Mouse (Mus musculus) forebrain, embryonic 14.5 days (tissue): Measurements from ENCODE around the gene Gm15217. TPM values are rescaled to one million over a fixed set of nuclear protein-coding genes. Genes with fewer than 3 reads are reported as not detected.

Experiments used
- ATAC-seq: fragments of 200-750 bp; cut with Nextera tagmentation; 2 replicates; pipeline ENCODE4 v1.8.0; 2017; ENCODE audit warnings: mild to moderate bottlenecking, moderate library complexity
- DNase-seq: peaks from one replicate; pipeline ENCODE4 v3.0.0-alpha.2; 2015; ENCODE audit warnings: low spot score
- H3K27ac ChIP-seq: fragments of 300-500 bp; sonication (generic); 2 replicates; pipeline ENCODE4 v1.5.1; 2014; ENCODE audit warnings: low read depth, mild to moderate bottlenecking, control low read depth, low read length, moderate library complexity
- H3K27me3 ChIP-seq: fragments of 300-500 bp; sonication (generic); replicated peaks from 2 replicates; pipeline ENCODE4 v1.6.1; 2014; ENCODE audit warnings: low read length, control low read depth, mixed read lengths; ENCODE audit not compliant: control insufficient read depth, insufficient read depth
- H3K36me3 ChIP-seq: fragments of 300-500 bp; sonication (generic); 2 replicates; pipeline ENCODE4 v1.6.1; 2014; ENCODE audit warnings: low read length, control low read depth; ENCODE audit not compliant: control insufficient read depth, insufficient read depth
- H3K4me1 ChIP-seq: fragments of 300-500 bp; sonication (generic); 2 replicates; pipeline ENCODE4 v1.6.1; 2014; ENCODE audit warnings: antibody characterized with exemption, low read length, control low read depth; ENCODE audit not compliant: control insufficient read depth, insufficient read depth
- H3K4me2 ChIP-seq: fragments of 300-500 bp; sonication (generic); 2 replicates; pipeline ENCODE4 v1.6.1; 2014; ENCODE audit warnings: mild to moderate bottlenecking, control low read depth, low read length
- H3K4me3 ChIP-seq: fragments of 300-500 bp; sonication (generic); 2 replicates; pipeline ENCODE4 v1.5.1; 2014; ENCODE audit warnings: low read depth, low read length, control low read depth
- H3K9ac ChIP-seq: fragments of 300-500 bp; sonication (generic); 2 replicates; pipeline ENCODE4 v1.6.1; 2014; ENCODE audit warnings: mild to moderate bottlenecking, low read length, control low read depth, moderate library complexity
- H3K9me3 ChIP-seq: fragments of 300-500 bp; sonication (generic); replicated peaks from 2 replicates; pipeline ENCODE4 v1.6.1; 2016; ENCODE audit warnings: low read length, control low read depth, mixed read lengths; ENCODE audit not compliant: control insufficient read depth
- WGBS: fragments of 180-500 bp; shearing (Covaris S2); extraction: QIAGEN DNeasy Blood & Tissue Kit; methylation state at CpG from one replicate; pipeline ENCODE4 v1.1.7; 2014; 5-methylcytosine and 5-hydroxymethylcytosine counted together
- polyA plus RNA-seq: library from polyadenylated mRNA; unstranded; fragments of >200 nt; fragmentation: Nextera tagmentation; extraction: Ambion mirVana; gene quantifications from 2 replicates; pipeline ENCODE4 v1.2.1, GENCODE M21; 2014

Gm15217 gene
- polyA plus RNA-seq, 1 experiment from 2014 or later = not detected

DNA sequence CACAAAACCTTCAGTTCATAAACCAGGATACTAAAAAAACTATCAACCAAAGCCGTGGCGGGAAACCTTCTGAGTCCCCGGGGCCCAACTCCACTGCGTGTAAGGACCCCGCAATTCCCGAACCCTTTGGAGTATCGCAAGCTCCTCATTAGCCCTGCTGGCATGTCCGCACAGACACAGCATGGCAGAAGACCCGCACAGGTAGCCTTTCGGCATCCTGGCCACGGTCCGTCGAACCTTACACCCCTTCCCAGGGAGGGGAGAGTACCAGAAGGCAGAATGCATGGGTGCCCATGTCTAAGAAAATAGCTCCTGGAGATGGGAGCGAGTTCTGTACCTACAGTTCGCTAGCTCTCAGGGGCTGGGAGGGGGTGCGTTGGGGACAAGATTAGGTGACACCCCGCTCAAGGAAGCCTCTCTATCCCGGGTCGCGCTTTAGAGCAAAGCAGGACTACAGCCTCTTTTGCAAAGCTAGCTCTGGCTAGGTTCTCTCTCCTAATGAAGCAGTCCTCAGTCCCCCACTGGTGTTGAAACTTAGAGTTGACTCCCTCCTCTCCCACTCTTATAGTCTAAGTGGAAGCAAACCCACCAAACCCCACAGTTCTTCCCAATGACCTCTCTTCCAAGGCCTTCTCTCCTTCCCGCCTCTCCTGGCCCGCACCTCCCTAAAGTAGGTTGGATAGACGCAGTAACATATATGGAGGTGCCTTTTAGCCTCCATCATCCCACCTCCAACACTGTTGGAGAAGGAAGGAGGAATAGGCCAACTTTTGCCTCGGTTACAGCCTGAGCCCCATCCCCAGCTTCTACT lies 10.4 kb downstream of the Gm15217 start:
- 7% methylated on average over 24 of the region's 24 CpGs for WGBS
- H3K9me3 ChIP-seq = no peaks in the 10 kb centered on the region
- peaks cover 70% of the 10 kb centered on the region for H3K27me3 ChIP-seq
- DNase-seq (no peak), ATAC-seq (no peak)
- peak overlapping the region; percentile 16 for H3K4me3 ChIP-seq
- H3K4me2 ChIP-seq = peak overlapping the region; percentile 46
- H3K4me1 ChIP-seq = peaks cover 12% of the 10 kb centered on the region
- no peak overlapping the region for H3K9ac ChIP-seq
- no peaks in the 10 kb centered on the region for H3K36me3 ChIP-seq
- no peak overlapping the region for H3K27ac ChIP-seq

- H3K4me3 ChIP-seq = peak within 1 kb of the TSS; percentile 16
- H3K4me2 ChIP-seq = peak within 1 kb of the TSS; percentile 46
- H3K9me3 ChIP-seq = no peaks in the 10 kb centered on the region
- WGBS = under 1% methylated on average over 26 of the region's 26 CpGs
- H3K9ac ChIP-seq = no peak within 1 kb of the TSS
- H3K27ac ChIP-seq = no peak within 1 kb of the TSS
- H3K27me3 ChIP-seq = peaks cover 63% of the 10 kb centered on the region
- DNase-seq (no peak), ATAC-seq (0 out of 2 replicates have a peak, but pooled peaks have one; percentile 5)
- H3K4me1 ChIP-seq = peaks cover 12% of the 10 kb centered on the region
- H3K36me3 ChIP-seq = no peaks in the 10 kb centered on the region
These were observed 11.1 kb downstream of the Gm15217 start, which contains the start of gene Bmp4 for GRCm38 (mm10) chr14:46390249-46390775. Bmp4 (minus strand) TSS chr14:46390669.

DNA sequence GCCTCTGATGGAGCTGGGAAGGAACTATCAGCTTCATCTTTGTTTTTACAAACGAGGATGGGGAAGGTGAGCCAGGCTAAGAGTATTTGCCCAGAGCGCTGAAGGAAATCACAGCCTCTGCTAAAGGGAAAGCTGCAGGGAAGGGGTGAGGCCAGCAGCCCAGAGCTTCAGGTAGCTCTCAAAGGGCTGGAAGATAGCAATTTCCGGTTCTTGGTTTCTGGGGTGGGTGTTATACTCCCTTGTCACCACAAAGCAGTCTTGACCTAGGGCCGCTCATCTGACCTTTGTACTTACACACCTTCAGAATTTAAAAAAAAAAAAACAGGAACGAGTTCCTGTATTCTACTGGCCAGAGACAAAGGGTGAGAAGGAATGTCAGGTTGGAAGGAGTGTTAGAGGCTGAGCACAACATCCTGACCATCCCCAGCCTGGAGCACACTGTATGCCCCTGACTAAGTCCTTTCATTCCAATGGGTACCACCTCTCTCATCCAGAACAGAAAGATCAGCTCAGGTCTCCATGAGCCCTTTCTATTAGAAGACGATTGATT lies 12.5 kb downstream of the Gm15217 start:
- Histone ChIP-seq H3K9ac (no peak overlapping the region), H3K27me3 (peaks cover 61% of the 10 kb centered on the region), H3K36me3 (no peaks in the 10 kb centered on the region), H3K4me2 (no peak overlapping the region), H3K9me3 (no peaks in the 10 kb centered on the region), H3K27ac (no peak overlapping the region), H3K4me1 (peaks cover 8% of the 10 kb centered on the region; the same call in 1 of the 2 replicates), H3K4me3 (no peak overlapping the region)
- WGBS = 55% methylated on average over 6 of the region's 6 CpGs
- ATAC-seq (no peak), DNase-seq (no peak)

DNA sequence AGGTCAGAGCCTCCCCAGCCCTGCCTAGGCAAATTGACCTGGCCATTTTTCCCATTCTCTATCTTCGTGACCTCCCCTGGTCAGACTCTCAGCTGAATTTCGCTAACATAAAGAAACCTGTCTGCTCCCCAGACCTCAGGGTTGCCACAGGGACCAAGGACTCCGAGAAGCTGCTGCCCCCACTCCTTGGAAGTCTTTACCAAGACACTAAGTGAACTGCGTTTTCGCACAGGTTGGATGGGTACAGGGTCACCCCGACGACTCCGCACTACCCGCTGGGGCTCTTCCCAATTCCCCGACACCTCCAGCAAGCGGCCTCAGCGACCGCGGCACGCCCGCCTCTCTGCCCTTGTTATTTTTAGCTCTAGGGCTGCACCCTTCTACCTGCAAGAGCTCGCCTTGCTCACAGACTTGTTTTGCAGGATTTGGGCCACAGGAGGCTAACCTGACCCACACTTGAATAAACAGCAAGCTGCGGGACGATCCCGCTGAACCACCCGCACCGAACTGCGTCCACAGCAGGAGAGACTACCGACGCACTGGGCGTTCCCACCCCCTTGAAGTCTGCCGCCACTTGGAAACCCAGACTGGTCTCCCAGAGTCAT lies 19.0 kb downstream of the Gm15217 start:
- H3K4me3 ChIP-seq = no peak overlapping the region
- H3K9me3 ChIP-seq = no peaks in the 10 kb centered on the region
- peak overlapping the region; percentile 33 for H3K4me2 ChIP-seq
- no peaks in the 10 kb centered on the region for H3K36me3 ChIP-seq
- H3K4me1 ChIP-seq = no peaks in the 10 kb centered on the region
- no peak for ATAC-seq
- no peak for DNase-seq
- H3K27me3 ChIP-seq = peaks cover 36% of the 10 kb centered on the region
- H3K9ac ChIP-seq = no peak overlapping the region
- no peak overlapping the region for H3K27ac ChIP-seq
- 2% methylated on average over 27 of the region's 27 CpGs for WGBS

GRCm38 (mm10) chr14:46399925-46400324 lies 20.7 kb downstream of the Gm15217 start:
- no peaks in the 10 kb centered on the region for H3K4me1 ChIP-seq
- no peaks in the 10 kb centered on the region for H3K36me3 ChIP-seq
- H3K9me3 ChIP-seq = no peaks in the 10 kb centered on the region
- 53% methylated on average over 2 of the region's 2 CpGs for WGBS
- no peak overlapping the region for H3K4me3 ChIP-seq
- H3K27me3 ChIP-seq = peaks cover 36% of the 10 kb centered on the region
- no peak overlapping the region for H3K4me2 ChIP-seq
- no peak for DNase-seq
- ATAC-seq = no peak
- H3K9ac ChIP-seq = no peak overlapping the region
- H3K27ac ChIP-seq = no peak overlapping the region

GRCm38 (mm10) chr14:46408319-46408718 lies 29.1 kb downstream of the Gm15217 start:
- H3K4me3 ChIP-seq = no peak overlapping the region
- no peak overlapping the region for H3K9ac ChIP-seq
- no peaks in the 10 kb centered on the region for H3K9me3 ChIP-seq
- no peak overlapping the region for H3K27ac ChIP-seq
- no peaks in the 10 kb centered on the region for H3K36me3 ChIP-seq
- no peak overlapping the region for H3K4me2 ChIP-seq
- no peaks in the 10 kb centered on the region for H3K27me3 ChIP-seq
- H3K4me1 ChIP-seq = no peaks in the 10 kb centered on the region
- DNase-seq (no peak), ATAC-seq (no peak)
- 93% methylated on average over 3 of the region's 3 CpGs for WGBS

DNA sequence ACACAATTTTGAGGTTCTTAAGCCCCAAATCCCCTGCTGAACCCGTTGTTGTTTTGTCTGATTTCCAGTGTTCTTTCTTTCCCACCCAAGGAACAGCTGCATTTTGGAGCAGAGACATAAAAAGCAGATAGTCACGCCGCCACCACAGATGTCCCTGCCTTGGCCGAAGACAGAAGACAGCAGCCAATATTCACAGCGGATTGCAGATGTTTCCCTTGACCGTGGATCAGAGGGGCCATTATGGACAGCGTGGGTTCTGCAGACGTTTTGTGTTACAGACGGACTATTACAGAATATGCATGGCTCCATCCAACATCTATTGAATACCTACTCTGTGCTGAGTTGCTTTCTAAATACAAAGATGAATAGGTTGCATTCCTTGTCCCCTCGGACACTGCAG lies 29.8 kb downstream of the Gm15217 start:
- Histone ChIP-seq H3K27ac (no peak overlapping the region), H3K9me3 (no peaks in the 10 kb centered on the region), H3K4me1 (no peaks in the 10 kb centered on the region), H3K9ac (no peak overlapping the region), H3K4me2 (no peak overlapping the region), H3K27me3 (no peaks in the 10 kb centered on the region), H3K4me3 (no peak overlapping the region), H3K36me3 (no peaks in the 10 kb centered on the region)
- ATAC-seq (no peak), DNase-seq (no peak)
- WGBS = 85% methylated on average over 10 of the region's 10 CpGs

DNA sequence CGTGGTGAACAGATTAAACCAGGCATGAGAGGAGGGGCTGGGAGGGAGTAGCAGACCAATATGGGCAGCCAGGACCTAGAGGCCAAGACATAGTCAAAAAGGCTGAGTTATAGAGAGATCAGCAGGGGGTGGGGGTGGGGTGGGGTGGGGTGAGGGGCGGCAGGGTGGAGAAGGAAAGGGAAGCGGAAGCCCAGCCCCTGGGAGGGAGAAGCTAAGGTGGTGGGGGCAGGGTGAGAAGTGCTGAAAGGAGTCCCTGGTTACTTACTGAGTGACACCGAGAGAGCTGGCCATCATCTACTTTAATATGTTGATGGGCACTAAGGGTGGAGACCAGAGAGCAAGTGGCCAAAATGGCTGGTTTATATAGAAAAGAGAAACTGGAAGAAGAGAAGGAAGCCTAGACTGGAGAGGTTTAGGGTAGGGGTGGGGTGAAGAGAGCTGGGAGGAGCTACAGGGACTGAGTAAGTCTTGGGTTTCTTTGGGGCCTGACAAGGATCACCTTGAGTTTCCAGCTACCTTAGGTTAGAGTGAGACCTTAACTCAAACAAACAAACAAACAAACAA lies 31.4 kb downstream of the Gm15217 start:
- DNase-seq (no peak), ATAC-seq (no peak)
- Histone ChIP-seq H3K4me3 (no peak overlapping the region), H3K4me1 (no peaks in the 10 kb centered on the region), H3K4me2 (no peak overlapping the region), H3K27ac (no peak overlapping the region), H3K9me3 (0 out of 2 replicates have a peak, but pooled peaks cover 2% of the 10 kb centered on the region), H3K27me3 (no peaks in the 10 kb centered on the region), H3K9ac (no peak overlapping the region), H3K36me3 (no peaks in the 10 kb centered on the region)
- WGBS = 67% methylated on average over 4 of the region's 4 CpGs
